In the genomic region with DNA sequence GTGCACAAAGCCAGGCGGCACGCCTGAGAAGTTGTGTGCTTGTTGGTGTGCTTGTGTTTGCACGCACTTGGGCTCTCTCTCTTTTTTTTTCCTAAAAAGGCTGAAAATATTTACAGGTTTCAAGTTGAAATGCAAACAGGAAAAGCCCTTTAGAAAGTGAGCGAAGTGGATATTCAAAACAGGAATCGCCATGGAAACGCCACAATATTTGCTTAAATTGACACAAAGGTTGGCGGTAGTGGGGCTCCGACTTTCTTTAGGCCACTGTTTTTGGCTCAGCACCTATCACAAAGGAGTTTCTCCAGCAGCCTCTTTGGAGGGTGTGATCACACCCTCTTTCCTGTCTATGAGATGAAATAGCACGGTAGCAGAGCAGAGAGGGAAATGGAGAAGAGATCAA, we compare ENCODE assay signal across 11 mouse cellular contexts. TPM values are rescaled to one million over a fixed set of nuclear protein-coding genes. Genes with fewer than 3 reads are reported as not detected.
DNase-seq lines count a peak whose midpoint lies in the region; ATAC-seq and TF ChIP-seq lines count a peak whose summit lies in the region.
"Had no signal": no experiment of that assay in that cellular context is flagged by ENCODE, and none has a peak within 500 bp of the region (broad histone marks: within the 10 kb centered on the region; RNA-seq: fewer than 3 reads in every experiment).

No protein-coding gene starts in this region.

- H3K4me3 ChIP-seq in heart, embryonic 16.5 days (ENCODE audit: low read length), result no peak overlapping the region
- no peak overlapping the region for H3K4me3 ChIP-seq in heart, embryonic 12.5 days
- H3K4me3 ChIP-seq in embryonic facial prominence, embryonic 14.5 days (ENCODE audit: low read depth, low read length), result no peak overlapping the region
- H3K4me3 ChIP-seq in lung, embryonic 14.5 days (ENCODE audit: low read depth, low read length), result no peak overlapping the region
- H3K4me3 ChIP-seq: erythroblast, embryonic 14.5 days; midbrain, embryonic 15.5 days had no signal

- no peak for TF ChIP-seq CTCF in lung, embryonic 14.5 days (IDR thresholded peaks at IDR 0.05; ENCODE audit: low read depth)

- 51% methylated on average over 9 of the region's 9 CpGs for WGBS in heart, embryonic 16.5 days
- WGBS in heart, embryonic 12.5 days, result 59% methylated on average over 9 of the region's 9 CpGs
- 45% methylated on average over 9 of the region's 9 CpGs for WGBS in embryonic facial prominence, embryonic 14.5 days
- WGBS in lung, embryonic 14.5 days, result 43% methylated on average over 9 of the region's 9 CpGs

- no peak for ATAC-seq in heart, embryonic 16.5 days (replicated peaks; ENCODE audit: extremely low read depth, insufficient read depth, low FRiP score)
- ATAC-seq in heart, embryonic 12.5 days (ENCODE audit: insufficient number of reproducible peaks, low FRiP score), result no peak
- ATAC-seq in embryonic facial prominence, embryonic 14.5 days (ENCODE audit: low read depth), result peak; percentile 14; the same call in 1 of the 2 replicates
- peak; percentile 36; the same call in 1 of the 2 replicates for ATAC-seq in lung, embryonic 14.5 days (ENCODE audit: insufficient read depth)
- no peak for ATAC-seq in megakaryocyte progenitor cell, adult 5-6 weeks (replicated peaks; ENCODE audit: poor library complexity)
- ATAC-seq: midbrain, embryonic 15.5 days had no signal

- H3K9me3 ChIP-seq in heart, embryonic 16.5 days (replicated peaks; ENCODE audit: control insufficient read depth, low read length), result no peaks in the 10 kb centered on the region
- H3K9me3 ChIP-seq in heart, embryonic 12.5 days (replicated peaks), result 0 out of 2 replicates have a peak, but pooled peaks cover 3% of the 10 kb centered on the region
- H3K9me3 ChIP-seq in embryonic facial prominence, embryonic 14.5 days (ENCODE audit: control insufficient read depth, low read length), result no peaks in the 10 kb centered on the region
- no peaks in the 10 kb centered on the region for H3K9me3 ChIP-seq in lung, embryonic 14.5 days (ENCODE audit: low read depth, low read length)
- H3K9me3 ChIP-seq: midbrain, embryonic 15.5 days had no signal

- no peaks in the 10 kb centered on the region for H3K27me3 ChIP-seq in heart, embryonic 16.5 days (ENCODE audit: control insufficient read depth, insufficient read depth, low read length)
- H3K27me3 ChIP-seq in heart, embryonic 12.5 days (replicated peaks), result no peaks in the 10 kb centered on the region
- H3K27me3 ChIP-seq in embryonic facial prominence, embryonic 14.5 days (replicated peaks; ENCODE audit: control insufficient read depth, insufficient read depth, low read length), result no peaks in the 10 kb centered on the region
- no peaks in the 10 kb centered on the region for H3K27me3 ChIP-seq in lung, embryonic 14.5 days (ENCODE audit: insufficient read depth, low read length)

- peaks cover 8% of the 10 kb centered on the region; the same call in 1 of the 2 replicates for H3K36me3 ChIP-seq in heart, embryonic 16.5 days (ENCODE audit: control insufficient read depth, insufficient read depth)
- peaks cover 24% of the 10 kb centered on the region for H3K36me3 ChIP-seq in heart, embryonic 12.5 days
- H3K36me3 ChIP-seq in embryonic facial prominence, embryonic 14.5 days (ENCODE audit: control insufficient read depth, insufficient read depth, low read length), result no peaks in the 10 kb centered on the region
- no peaks in the 10 kb centered on the region for H3K36me3 ChIP-seq in lung, embryonic 14.5 days (ENCODE audit: insufficient read depth)
- H3K36me3 ChIP-seq: midbrain, embryonic 15.5 days had no signal

- no peak overlapping the region for H3K9ac ChIP-seq in heart, embryonic 16.5 days (ENCODE audit: low read length)
- no peak overlapping the region for H3K9ac ChIP-seq in heart, embryonic 12.5 days
- H3K9ac ChIP-seq in embryonic facial prominence, embryonic 14.5 days (ENCODE audit: low read depth, low read length), result peak overlapping the region; percentile 32; the same call in 1 of the 2 replicates
- H3K9ac ChIP-seq in lung, embryonic 14.5 days, result no peak overlapping the region
- H3K9ac ChIP-seq: midbrain, embryonic 15.5 days had no signal

- DNase-seq in R1 (ENCODE audit: low read depth, low spot score), result peak; percentile 58
- peak; percentile 75 for DNase-seq in embryonic facial prominence, embryonic 14.5 days (ENCODE audit: low spot score)
- DNase-seq in lung, embryonic 14.5 days, result peak; percentile 72
- DNase-seq in layer of hippocampus, postnatal 36 days, result no peak
- DNase-seq in adrenal gland, postnatal 14 days, result no peak
- DNase-seq: cerebellum, adult 18-20 months had no signal

- peaks cover 54% of the 10 kb centered on the region for H3K4me1 ChIP-seq in heart, embryonic 16.5 days (ENCODE audit: control insufficient read depth, insufficient read depth, low read length)
- H3K4me1 ChIP-seq in heart, embryonic 12.5 days (replicated peaks), result peaks cover 66% of the 10 kb centered on the region
- H3K4me1 ChIP-seq in embryonic facial prominence, embryonic 14.5 days (ENCODE audit: control insufficient read depth, insufficient read depth, low read length), result peaks cover 32% of the 10 kb centered on the region
- peaks cover 18% of the 10 kb centered on the region for H3K4me1 ChIP-seq in lung, embryonic 14.5 days (ENCODE audit: insufficient read depth)

- peak overlapping the region; percentile 63 for H3K27ac ChIP-seq in heart, embryonic 16.5 days (ENCODE audit: low read length)
- no peak overlapping the region for H3K27ac ChIP-seq in heart, embryonic 12.5 days (ENCODE audit: poor library complexity, severe bottlenecking)
- peak overlapping the region; percentile 53; the same call in 1 of the 2 replicates for H3K27ac ChIP-seq in embryonic facial prominence, embryonic 14.5 days (replicated peaks; ENCODE audit: low read depth, low read length)
- peak overlapping the region; percentile 59; the same call in 1 of the 2 replicates for H3K27ac ChIP-seq in lung, embryonic 14.5 days (ENCODE audit: low read depth)
- H3K27ac ChIP-seq: midbrain, embryonic 15.5 days had no signal

- no peak overlapping the region for H3K4me2 ChIP-seq in heart, embryonic 16.5 days (ENCODE audit: low read depth, low read length)
- no peak overlapping the region for H3K4me2 ChIP-seq in heart, embryonic 12.5 days
- H3K4me2 ChIP-seq in embryonic facial prominence, embryonic 14.5 days (ENCODE audit: low read depth, low read length), result no peak overlapping the region
- no peak overlapping the region for H3K4me2 ChIP-seq in lung, embryonic 14.5 days
- H3K4me2 ChIP-seq: midbrain, embryonic 15.5 days had no signal

RNA-seq across cellular contexts. Expression of a gene that starts 32.8 kb away (rescaled TPM):
- polyA plus RNA-seq in heart, embryonic 16.5 days (2015; fragmentation: Nextera tagmentation; extraction: Ambion mirVana), result 22.4 and 25.7 TPM in 2 replicates
- 23.6 and 26.1 TPM in 2 replicates for polyA plus RNA-seq in heart, embryonic 12.5 days (2016; fragmentation: Nextera tagmentation; extraction: Ambion mirVana)
- polyA plus RNA-seq in embryonic facial prominence, embryonic 14.5 days (2014; fragmentation: Nextera tagmentation; extraction: Ambion mirVana), result 7.8 and 7.9 TPM in 2 replicates
- polyA plus RNA-seq in lung, embryonic 14.5 days (2014; fragmentation: Nextera tagmentation; extraction: Ambion mirVana), result 6.9 and 8.3 TPM in 2 replicates
- under 1 TPM; 0.52 to 0.66 TPM for total RNA-seq in layer of hippocampus, postnatal 36 days (2021)
- 7.0 and 7.2 TPM in 2 replicates for total RNA-seq in adrenal gland, postnatal 14 days (2021)
- total RNA-seq in megakaryocyte progenitor cell, adult 5-6 weeks (2015), result 4.7 and 5.5 TPM in 2 replicates
- 2.4 and 3.5 TPM in 2 replicates for total RNA-seq in megakaryocyte progenitor cell, adult 5-6 weeks (2017)

Comparison
In these comparisons a context has a peak if more than half of its experiments do, and no peak if none do; other contexts are left out.
1. ATAC-seq: peak in embryonic facial prominence, embryonic 14.5 days (single experiment) and lung, embryonic 14.5 days (single experiment); none in heart, embryonic 16.5 days (single experiment), heart, embryonic 12.5 days (single experiment) and megakaryocyte progenitor cell, adult 5-6 weeks (single experiment).
2. DNase-seq: peak in R1 (single experiment), embryonic facial prominence, embryonic 14.5 days (single experiment) and lung, embryonic 14.5 days (single experiment); none in layer of hippocampus, postnatal 36 days (0 of 2) and adrenal gland, postnatal 14 days (single experiment).